In the genomic region with DNA sequence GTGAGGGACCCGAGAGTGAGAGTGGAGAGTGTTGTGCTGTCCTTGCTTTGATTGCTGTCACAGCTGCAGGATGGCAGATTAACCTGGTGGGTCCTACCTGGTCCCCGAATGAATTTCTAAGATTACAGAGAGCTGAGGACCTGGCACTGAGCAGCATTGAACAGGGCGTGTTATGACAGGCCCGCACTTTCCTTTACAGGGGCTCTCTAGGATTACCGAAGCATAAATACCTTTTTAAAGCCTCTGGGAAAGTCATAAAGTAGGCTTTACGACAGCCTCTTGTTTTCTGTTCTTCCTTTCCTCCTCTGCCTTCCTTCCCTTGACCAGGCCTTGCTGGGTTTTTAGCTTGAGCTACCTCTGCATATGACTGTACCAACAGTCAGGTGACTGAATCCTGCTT, we compare ENCODE assay signal across 11 mouse cellular contexts.
DNase-seq lines count a peak whose midpoint lies in the region; ATAC-seq and TF ChIP-seq lines count a peak whose summit lies in the region.
"Had no signal": no experiment of that assay in that cellular context is flagged by ENCODE, and none has a peak within 500 bp of the region (broad histone marks: within the 10 kb centered on the region; RNA-seq: fewer than 3 reads in every experiment).

No protein-coding gene starts in this region.

- H3K36me3 ChIP-seq in hindbrain, embryonic 12.5 days: no peaks in the 10 kb centered on the region
- H3K36me3 ChIP-seq in hindbrain, embryonic 14.5 days (replicated peaks; ENCODE audit: control insufficient read depth, insufficient read depth): no peaks in the 10 kb centered on the region
- H3K36me3 ChIP-seq in ES-Bruce4 (ENCODE audit: control insufficient read depth, insufficient read depth, low read length, poor library complexity, severe bottlenecking): no peaks in the 10 kb centered on the region
- no peaks in the 10 kb centered on the region for H3K36me3 ChIP-seq in embryonic facial prominence, embryonic 14.5 days (ENCODE audit: control insufficient read depth, insufficient read depth, low read length)
- H3K36me3 ChIP-seq in limb, embryonic 15.5 days: no peaks in the 10 kb centered on the region

- H3K9me3 ChIP-seq in hindbrain, embryonic 12.5 days (replicated peaks): no peaks in the 10 kb centered on the region
- no peaks in the 10 kb centered on the region for H3K9me3 ChIP-seq in hindbrain, embryonic 14.5 days (ENCODE audit: control insufficient read depth, low read length)
- H3K9me3 ChIP-seq in ES-Bruce4 (replicated peaks; ENCODE audit: control insufficient read depth, insufficient read depth, low read length, poor library complexity, severe bottlenecking): no peaks in the 10 kb centered on the region
- no peaks in the 10 kb centered on the region for H3K9me3 ChIP-seq in embryonic facial prominence, embryonic 14.5 days (ENCODE audit: control insufficient read depth, low read length)
- H3K9me3 ChIP-seq in limb, embryonic 15.5 days: no peaks in the 10 kb centered on the region

- no peak for TF ChIP-seq CTCF in ES-Bruce4 (IDR thresholded peaks at IDR 0.05; ENCODE audit: low read depth, low read length)
- TF ChIP-seq CTCF in left cerebral cortex, adult 2 months (IDR thresholded peaks at IDR 0.05): no peak

- H3K27ac ChIP-seq in hindbrain, embryonic 12.5 days: peak overlapping the region; percentile 69
- no peak overlapping the region for H3K27ac ChIP-seq in hindbrain, embryonic 14.5 days
- no peak overlapping the region for H3K27ac ChIP-seq in ES-Bruce4 (ENCODE audit: insufficient read depth, low read length)
- peak overlapping the region; percentile 91 for H3K27ac ChIP-seq in embryonic facial prominence, embryonic 14.5 days (replicated peaks; ENCODE audit: low read depth, low read length)
- H3K27ac ChIP-seq in limb, embryonic 15.5 days: peak overlapping the region; percentile 78
- H3K27ac ChIP-seq in left cerebral cortex, adult 2 months: no peak overlapping the region

- H3K4me2 ChIP-seq in hindbrain, embryonic 12.5 days (replicated peaks): no peak overlapping the region
- H3K4me2 ChIP-seq in hindbrain, embryonic 14.5 days (replicated peaks): no peak overlapping the region
- H3K4me2 ChIP-seq in embryonic facial prominence, embryonic 14.5 days (ENCODE audit: low read depth, low read length): peak overlapping the region; percentile 29; the same call in 1 of the 2 replicates
- H3K4me2 ChIP-seq in limb, embryonic 15.5 days: 0 out of 2 replicates have a peak overlapping the region, but pooled peaks have one; percentile 21

- intact Hi-C loops in left cerebral cortex, adult 2 months (cut with DNase I): no loop called here

- TF ChIP-seq EP300 in ES-Bruce4 (IDR thresholded peaks at IDR 0.05; ENCODE audit: insufficient read depth, low read depth, low read length): no peak

- H3K27me3 ChIP-seq in hindbrain, embryonic 12.5 days: no peaks in the 10 kb centered on the region
- H3K27me3 ChIP-seq in hindbrain, embryonic 14.5 days (ENCODE audit: control insufficient read depth, insufficient read depth, low read length): no peaks in the 10 kb centered on the region
- no peaks in the 10 kb centered on the region for H3K27me3 ChIP-seq in ES-Bruce4 (ENCODE audit: control insufficient read depth, insufficient read depth, low read length, poor library complexity, severe bottlenecking)
- no peaks in the 10 kb centered on the region for H3K27me3 ChIP-seq in embryonic facial prominence, embryonic 14.5 days (replicated peaks; ENCODE audit: control insufficient read depth, insufficient read depth, low read length)
- no peaks in the 10 kb centered on the region for H3K27me3 ChIP-seq in limb, embryonic 15.5 days

- peaks cover 43% of the 10 kb centered on the region for H3K4me1 ChIP-seq in hindbrain, embryonic 12.5 days
- peaks cover 31% of the 10 kb centered on the region for H3K4me1 ChIP-seq in hindbrain, embryonic 14.5 days (replicated peaks; ENCODE audit: control insufficient read depth, insufficient read depth, low read length)
- peaks cover 4% of the 10 kb centered on the region for H3K4me1 ChIP-seq in ES-Bruce4 (ENCODE audit: control insufficient read depth, insufficient read depth, low read length)
- peaks cover 52% of the 10 kb centered on the region for H3K4me1 ChIP-seq in embryonic facial prominence, embryonic 14.5 days (ENCODE audit: control insufficient read depth, insufficient read depth, low read length)
- peaks cover 63% of the 10 kb centered on the region for H3K4me1 ChIP-seq in limb, embryonic 15.5 days

- no peak for TF ChIP-seq POLR2A in ES-Bruce4 (IDR thresholded peaks at IDR 0.05; ENCODE audit: insufficient read depth, low read length)

- no peak overlapping the region for H3K4me3 ChIP-seq in hindbrain, embryonic 12.5 days
- H3K4me3 ChIP-seq in hindbrain, embryonic 14.5 days (replicated peaks; ENCODE audit: low read length): no peak overlapping the region
- no peak overlapping the region for H3K4me3 ChIP-seq in ES-Bruce4 (ENCODE audit: low read depth, low read length)
- H3K4me3 ChIP-seq in embryonic facial prominence, embryonic 14.5 days (ENCODE audit: low read depth, low read length): no peak overlapping the region
- H3K4me3 ChIP-seq in limb, embryonic 15.5 days: no peak overlapping the region
- H3K4me3 ChIP-seq in left cerebral cortex, adult 2 months: no peak overlapping the region

- ATAC-seq in hindbrain, embryonic 12.5 days (ENCODE audit: low FRiP score): no peak
- ATAC-seq in hindbrain, embryonic 14.5 days (ENCODE audit: low FRiP score): no peak
- 0 out of 2 replicates have a peak, but pooled peaks have one; percentile 16 for ATAC-seq in embryonic facial prominence, embryonic 14.5 days (ENCODE audit: low read depth)
- no peak for ATAC-seq in limb, embryonic 15.5 days (ENCODE audit: insufficient number of reproducible peaks, low FRiP score, low TSS enrichment, low read depth)

- no peak for DNase-seq in hindbrain, embryonic 14.5 days (ENCODE audit: low spot score)
- DNase-seq in embryonic facial prominence, embryonic 14.5 days (ENCODE audit: low spot score): peak; percentile 56
- DNase-seq in B cell, adult 2 months: no peak
- DNase-seq in left cerebral cortex, adult 2 months (ENCODE audit: extremely low spot score in 1 of 2, low spot score in 2 of 2): no peak
- DNase-seq: cerebellum, postnatal 14 days; gastrocnemius, postnatal 25 days; kidney, adult 8-10 months; right cerebral cortex, postnatal 14 days had no signal

- no peak overlapping the region for H3K9ac ChIP-seq in hindbrain, embryonic 12.5 days
- no peak overlapping the region for H3K9ac ChIP-seq in hindbrain, embryonic 14.5 days
- 0 out of 2 replicates have a peak overlapping the region, but pooled peaks have one; percentile 0 for H3K9ac ChIP-seq in ES-Bruce4 (ENCODE audit: low read depth, poor library complexity, severe bottlenecking)
- H3K9ac ChIP-seq in embryonic facial prominence, embryonic 14.5 days (ENCODE audit: low read depth, low read length): no peak overlapping the region
- H3K9ac ChIP-seq in limb, embryonic 15.5 days: no peak overlapping the region

- 64% methylated on average over 6 of the region's 6 CpGs for WGBS in hindbrain, embryonic 12.5 days
- whole genome bisulfite sequencing in hindbrain, embryonic 14.5 days: 73% methylated on average over 6 of the region's 6 CpGs
- WGBS in embryonic facial prominence, embryonic 14.5 days: 20% methylated on average over 6 of the region's 6 CpGs
- 11% methylated on average over 6 of the region's 6 CpGs for WGBS in limb, embryonic 15.5 days

Comparison
In these comparisons a context has a peak if more than half of its experiments do, and no peak if none do; other contexts are left out.
1. H3K27ac ChIP-seq: peak in hindbrain, embryonic 12.5 days (single experiment), embryonic facial prominence, embryonic 14.5 days (single experiment) and limb, embryonic 15.5 days (single experiment); none in hindbrain, embryonic 14.5 days (single experiment), ES-Bruce4 (single experiment) and left cerebral cortex, adult 2 months (single experiment).
2. H3K4me2 ChIP-seq: peak in embryonic facial prominence, embryonic 14.5 days (single experiment) and limb, embryonic 15.5 days (single experiment); none in hindbrain, embryonic 12.5 days (single experiment) and hindbrain, embryonic 14.5 days (single experiment).